Mouse (Mus musculus): ENCODE measurements around the gene Apol8.

- no peak for TF ChIP-seq CTCF (IDR thresholded peaks at IDR 0.05; ENCODE audit: extremely low read depth, insufficient read depth, low read length)
- TF ChIP-seq POLR2A (IDR thresholded peaks at IDR 0.05; ENCODE audit: extremely low read depth, insufficient read depth, low read length), result no peak
Observed at GRCm38 (mm10) chr15:77770341-77770740, 13.5 kb upstream of the Apol8 start.
